Mouse (Mus musculus) brain, embryonic 14.5 days (tissue): ENCODE results near the gene Rpl35a. TPM values are rescaled to one million over a fixed set of nuclear protein-coding genes. Genes with fewer than 3 reads are reported as not detected.

Experiments used
- DNase-seq: peaks from one replicate; pipeline ENCODE4 v3.0.0-alpha.2; 2011; ENCODE audit warnings: low read depth
- CTCF ChIP-seq: fragments of 200-500 bp; IDR thresholded peaks from 2 replicates; pipeline ENCODE4 v1.5.1; 2012; ENCODE audit warnings: inconsistent platforms, mild to moderate bottlenecking, moderate library complexity, borderline replicate concordance; ENCODE audit not compliant: insufficient read depth, insufficient read length; ENCODE audit errors: extremely low read depth
- POLR2A ChIP-seq: fragments of 200-500 bp; IDR thresholded peaks from 2 replicates; pipeline ENCODE4 v1.6.1; 2012; ENCODE audit warnings: mild to moderate bottlenecking, inconsistent platforms, borderline replicate concordance; ENCODE audit not compliant: poor library complexity, insufficient read depth, insufficient read length, severe bottlenecking; ENCODE audit errors: extremely low read depth
- polyA plus RNA-seq: library from polyadenylated mRNA; depleted of rRNA; stranded (reverse); fragments of >200 nt; gene quantifications from 2 replicates; pipeline ENCODE4 v1.2.3, GENCODE M21; 2012; rRNA removed

Rpl35a gene
- polyA plus RNA-seq, 1 experiment: 746 TPM

- no peak for TF ChIP-seq CTCF
- TF ChIP-seq POLR2A: no peak
- DNase-seq: no peak
Observed at GRCm38 (mm10) chr16:33080063-33080462, 23.8 kb downstream of the Rpl35a start.

GRCm38 (mm10) chr16:33082951-33083350, 26.7 kb downstream of the Rpl35a start:
- no peak for TF ChIP-seq CTCF
- DNase-seq: no peak

DNA sequence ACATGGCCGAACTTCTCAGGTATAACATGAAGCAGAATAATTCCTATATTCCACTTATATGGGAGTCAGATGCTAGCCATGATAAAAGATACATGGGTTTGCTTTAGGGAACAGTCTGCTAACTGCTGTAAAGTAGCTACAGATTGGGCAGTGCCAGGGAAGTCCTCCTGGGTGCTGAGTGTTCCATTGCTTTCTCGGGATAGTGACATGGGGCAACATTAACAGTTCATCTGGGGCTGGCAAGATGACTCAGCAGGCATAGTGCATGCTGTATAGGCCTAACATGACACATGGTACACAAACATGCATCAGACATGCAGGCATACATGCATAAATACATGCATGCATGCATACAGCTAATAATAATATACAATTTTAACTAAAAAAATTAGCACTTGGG, 27.7 kb downstream of the Rpl35a start:
- no peak for DNase-seq
- TF ChIP-seq POLR2A (no peak), CTCF (no peak)

DNA sequence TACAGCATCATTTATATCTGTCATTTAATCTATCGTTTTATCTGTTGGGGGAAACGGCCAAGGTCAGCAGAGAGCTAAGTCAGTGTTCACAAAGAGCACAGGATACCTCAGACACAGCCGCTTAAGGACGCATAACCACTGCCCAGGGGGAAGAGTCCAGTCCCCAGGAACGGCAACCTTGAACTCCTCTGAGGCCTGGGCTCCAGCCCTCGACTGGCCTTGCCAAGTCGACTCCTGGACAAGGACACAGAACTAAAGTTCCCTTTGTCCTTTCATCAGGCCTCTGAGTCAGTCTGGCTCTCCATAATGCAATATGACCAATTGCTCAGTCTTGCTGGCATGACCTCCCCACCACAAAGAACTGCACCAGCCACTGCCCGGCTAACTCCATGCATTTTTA, 29.4 kb downstream of the Rpl35a start:
- TF ChIP-seq CTCF (no peak), POLR2A (no peak)
- no peak for DNase-seq

Other genes starting within 250 kb of the Rpl35a start
- not detected in 2 replicates for gene Smbd1, start 246.0 kb upstream of the Rpl35a start, polyA plus RNA-seq
- gene Fyttd1, start 179.0 kb upstream of the Rpl35a start, polyA plus RNA-seq: 51.6 and 55.4 TPM in 2 replicates
- gene Rubcn, start 178.7 kb upstream of the Rpl35a start, polyA plus RNA-seq: 57.1 and 60.1 TPM in 2 replicates
- gene Lrch3, start 142.4 kb upstream of the Rpl35a start, polyA plus RNA-seq: 63.0 and 65.4 TPM in 2 replicates
- 1.4 and 2.7 TPM in 2 replicates for gene Iqcg, start 235 bp upstream of the Rpl35a start, polyA plus RNA-seq
- gene Lmln, start 6.1 kb downstream of the Rpl35a start, polyA plus RNA-seq: 5.8 and 9.6 TPM in 2 replicates
- 15.5 and 19.7 TPM in 2 replicates for gene Osbpl11, start 128.6 kb downstream of the Rpl35a start, polyA plus RNA-seq
- 25.9 and 40.3 TPM in 2 replicates for gene Snx4, start 195.0 kb downstream of the Rpl35a start, polyA plus RNA-seq